Mouse (Mus musculus) left cerebral cortex, postnatal 14 days (tissue): ENCODE data around the gene 2610507B11Rik. TPM values are rescaled to one million over a fixed set of nuclear protein-coding genes. Genes with fewer than 3 reads are reported as not detected.
A peak's percentile ranks its signal among the peaks of the same experiment; 100 is the strongest.

ENCODE experiments used
- DNase-seq, 2 experiments: peaks; one replicate each; pipeline ENCODE4 v3.0.0; 2021 to 2022; ENCODE audit warnings: low spot score in 2 of 2, mixed read lengths in 1 of 2
- intact Hi-C: fragments of 180-260 bp; cut with DNase I; formaldehyde crosslinking; loops from one replicate; pipeline ENCODE4 v1.15.1; 2025
- long read RNA-seq, 2 experiments: library from polyadenylated mRNA; stranded (forward); transcript quantifications; one replicate each; pipeline ENCODE4 v2.0.0; 2021
- total RNA-seq, 2 experiments: library from RNA; stranded (reverse); gene quantifications; 2 replicates each; pipeline ENCODE4 v1.2.3; 2021

The 2610507B11Rik gene
- total RNA-seq: 100 to 1,000 TPM; 171 to 187 TPM
- long read RNA-seq, experiment 1, full-length matches to known transcripts: 41 of 105 reads
- long read RNA-seq, experiment 1, partial matches to known transcripts: 59 of 105 reads
- long read RNA-seq, experiment 1, other reads (novel, unspliced or antisense): 5 of 105 reads
- long read RNA-seq, experiment 2, full-length matches to known transcripts: 35 of 96 reads
- long read RNA-seq, experiment 2, partial matches to known transcripts: 51 of 96 reads
- long read RNA-seq, experiment 2, other reads (novel, unspliced or antisense): 10 of 96 reads

DNA sequence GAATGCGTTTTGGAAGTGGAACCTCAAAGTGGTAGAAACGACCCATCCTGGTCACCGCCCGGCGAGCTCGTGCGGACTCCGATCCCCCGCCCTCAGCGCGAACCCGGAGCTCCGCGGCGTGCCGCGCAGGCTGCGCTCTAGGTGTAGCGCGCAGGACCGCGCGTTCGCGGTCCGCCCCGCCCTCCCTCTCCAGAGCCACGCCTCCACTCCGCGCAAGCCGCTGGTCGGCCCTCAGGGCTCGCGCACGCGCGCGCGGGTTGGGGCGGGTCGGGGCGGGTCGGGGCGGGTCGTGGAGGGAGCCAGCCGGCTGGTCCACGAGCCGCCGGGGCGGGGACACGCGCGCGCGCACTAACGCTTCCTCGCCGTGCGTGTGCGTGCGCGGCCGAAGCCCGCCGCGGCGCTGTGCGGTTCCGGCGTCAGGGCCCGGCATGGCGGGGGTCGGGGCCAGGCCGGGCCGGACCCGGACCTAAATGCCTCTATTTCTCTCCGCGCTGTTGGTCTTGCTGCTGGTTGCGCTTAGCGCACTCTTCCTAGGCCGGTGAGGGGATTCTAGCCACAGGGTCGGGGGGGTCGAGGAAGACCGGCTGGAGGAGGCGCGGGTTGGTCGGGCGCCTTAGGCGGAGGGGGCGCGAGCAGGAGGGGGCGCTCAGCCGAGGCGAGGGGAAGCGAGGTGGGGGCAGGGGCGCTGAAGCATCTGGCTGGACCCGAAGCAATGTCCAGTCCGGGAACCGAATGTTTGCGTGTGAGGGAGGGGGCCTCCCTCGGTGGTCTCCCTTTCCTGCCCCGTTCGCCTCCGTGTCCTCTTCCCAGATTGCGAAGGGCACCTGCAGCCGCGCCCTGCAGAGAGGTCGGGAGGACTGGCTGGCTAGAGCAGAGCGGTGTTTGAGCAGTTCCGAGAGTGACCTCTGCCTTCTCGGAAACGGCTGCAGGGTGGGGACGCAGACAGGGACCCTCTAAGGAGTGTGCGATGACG, at the start of gene 2610507B11Rik:
2610507B11Rik (plus strand) TSS at position 373 of the 973 bp plus-strand sequence.
- intact Hi-C loops: loop anchor here (5.0 kb wide), 2 partner anchors 66 to 81 kb away; partner anchors contain the start of genes Pigs and Unc119
- peak; percentile 88 to 89 for DNase-seq

DNA sequence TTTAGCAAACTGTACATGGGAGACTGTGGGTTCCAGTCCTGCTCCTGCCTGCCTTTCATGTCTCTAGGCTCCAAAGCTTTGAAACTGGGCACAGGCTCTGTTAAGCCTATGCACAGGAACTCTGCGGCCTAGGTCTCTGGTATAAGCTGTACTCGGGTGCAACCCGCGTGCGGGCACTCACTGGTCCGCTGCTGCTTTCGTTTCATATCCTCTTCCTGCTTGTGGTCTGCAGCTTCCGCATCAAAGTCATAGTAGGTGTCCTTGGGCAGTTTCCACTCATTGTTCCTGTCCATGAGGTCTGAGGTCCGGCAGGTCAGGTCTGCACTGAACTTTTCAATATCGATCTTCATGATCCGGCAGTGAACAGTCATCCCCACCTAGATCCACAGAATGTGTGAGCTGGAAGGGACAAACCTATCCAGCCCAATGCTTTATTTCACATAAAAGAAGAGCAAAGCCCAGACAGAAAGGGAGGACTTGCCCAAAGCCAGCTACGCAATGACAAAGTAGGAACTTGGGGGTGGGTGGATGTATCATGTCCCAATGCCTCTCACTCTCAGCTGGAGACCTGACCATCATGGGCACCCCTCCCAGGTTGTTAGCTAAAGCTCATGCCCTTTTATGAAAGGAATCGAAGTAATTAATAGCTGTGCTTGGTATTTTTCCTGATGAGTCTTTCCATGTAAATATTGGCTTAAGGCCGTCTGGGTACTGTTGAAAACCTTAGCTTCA, 48.3 kb upstream of the 2610507B11Rik start:
- DNase-seq: no peak

DNA sequence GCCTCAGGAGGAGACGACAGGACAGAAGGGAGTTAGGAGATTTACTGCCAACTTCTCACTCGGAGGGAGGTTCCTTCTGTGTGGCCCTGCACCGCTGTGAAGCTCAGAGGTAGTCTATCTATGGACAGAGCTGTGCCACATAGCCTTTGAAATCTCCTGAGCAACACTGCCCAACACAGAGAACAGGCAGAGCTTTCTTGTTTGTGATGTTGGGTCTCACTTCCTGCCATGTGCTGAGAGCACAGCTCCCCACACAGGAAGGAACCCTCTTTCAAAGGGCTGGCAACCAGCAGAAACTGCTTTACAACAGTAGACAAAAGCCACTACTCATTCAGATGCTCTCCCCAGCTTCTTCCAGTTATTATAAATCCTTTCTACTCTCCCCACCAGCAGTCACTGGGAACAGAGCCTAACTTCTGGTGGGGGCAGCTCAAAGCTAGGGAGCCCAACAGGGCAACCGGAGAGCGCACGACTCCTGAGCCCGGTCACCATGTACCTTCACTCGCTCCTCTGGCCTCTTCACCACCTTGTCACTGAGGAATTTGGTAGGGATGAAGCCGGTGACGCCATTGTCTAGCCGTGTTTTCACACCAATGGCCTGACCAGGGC, 45.7 kb upstream of the 2610507B11Rik start:
- intact Hi-C loops: no loop called here

More for the DNA sequence above, 48.3 kb upstream of the 2610507B11Rik start:
- intact Hi-C loops: loop anchor here (5.0 kb wide), 1 partner anchor 69 kb away; no protein-coding TSS in a partner anchor

DNA sequence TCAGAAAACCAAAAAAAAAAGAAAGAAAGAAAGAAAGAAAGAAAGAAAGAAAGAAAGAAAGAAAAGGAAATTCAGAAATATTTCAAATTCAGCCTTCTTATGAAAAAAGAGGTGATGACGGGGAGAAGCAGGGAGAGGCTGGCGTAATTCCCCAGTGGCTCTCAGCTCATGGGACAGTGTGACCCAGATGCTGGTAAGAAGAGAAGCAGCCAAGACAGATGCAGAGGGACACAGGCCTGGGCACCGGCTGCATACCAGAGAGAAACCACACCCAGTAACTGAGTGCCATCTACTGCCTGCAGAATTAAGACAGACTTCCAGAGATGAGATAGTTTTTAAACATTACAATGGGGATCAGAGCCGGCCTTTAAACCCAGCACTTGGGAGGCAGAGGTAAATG, 38.0 kb upstream of the 2610507B11Rik start:
- intact Hi-C loops: loop anchor here (5.0 kb wide), 1 partner anchor 54 kb away; no protein-coding TSS in a partner anchor

More for the DNA sequence above, 45.7 kb upstream of the 2610507B11Rik start:
- DNase-seq: peak in 1 of 2 experiments; percentile 55

DNA sequence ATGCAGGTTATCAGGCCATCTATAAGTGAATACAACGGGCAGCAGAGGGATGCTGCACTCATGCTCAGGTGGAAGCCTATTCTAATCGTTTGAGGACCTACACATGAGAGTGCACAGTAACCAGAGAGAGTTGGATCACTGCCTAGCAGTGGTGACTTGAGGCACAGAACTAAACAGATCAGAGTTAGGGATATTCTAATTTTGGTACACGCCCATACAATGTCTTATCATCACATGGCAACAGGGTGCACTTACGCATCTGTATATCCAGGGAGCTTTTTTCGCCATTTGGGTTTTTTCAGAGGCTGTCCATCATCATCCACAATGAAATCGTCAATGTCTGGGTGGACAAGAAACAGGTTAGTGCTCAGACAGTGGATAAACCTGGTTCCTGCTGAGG, 30.0 kb upstream of the 2610507B11Rik start:
- no peak for DNase-seq
- intact Hi-C loops: loop anchor here (5.0 kb wide), 1 partner anchor 51 kb away; no protein-coding TSS in a partner anchor

More for the DNA sequence above, 38.0 kb upstream of the 2610507B11Rik start:
- DNase-seq: no peak

DNA sequence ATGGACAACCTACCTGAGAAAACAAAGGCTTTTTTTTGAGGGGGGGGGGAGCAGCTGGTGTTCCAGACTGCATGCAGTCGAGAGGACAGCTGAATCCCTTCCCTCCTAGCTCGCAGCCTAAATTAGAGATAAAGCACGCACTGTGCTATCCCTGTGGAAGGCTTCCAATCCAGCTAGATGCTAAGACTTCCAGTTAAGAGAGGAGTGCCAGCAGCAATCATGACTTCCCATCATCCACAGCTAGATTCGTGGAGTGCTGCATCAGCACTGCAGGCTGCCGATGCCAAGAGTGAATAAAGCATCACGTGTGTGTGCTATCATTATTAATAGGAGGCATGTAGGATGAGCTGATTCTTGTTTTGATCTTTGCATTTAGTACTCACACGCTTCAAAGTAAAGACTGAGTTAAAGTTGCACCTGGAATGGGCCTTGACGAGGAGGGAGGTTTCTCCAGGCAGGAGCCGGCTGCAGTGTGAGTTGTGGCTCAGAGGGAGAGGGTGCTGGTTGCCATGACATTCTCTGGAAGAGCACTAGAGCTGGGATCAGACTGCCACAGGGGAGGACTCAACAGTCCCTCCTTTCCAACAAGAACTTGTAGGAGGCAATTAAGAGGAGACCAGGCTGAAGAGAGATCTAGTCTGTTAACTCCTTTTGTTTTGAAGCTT, 21.2 kb upstream of the 2610507B11Rik start:
- intact Hi-C loops: no loop called here
- peak; percentile 67 to 85 for DNase-seq

DNA sequence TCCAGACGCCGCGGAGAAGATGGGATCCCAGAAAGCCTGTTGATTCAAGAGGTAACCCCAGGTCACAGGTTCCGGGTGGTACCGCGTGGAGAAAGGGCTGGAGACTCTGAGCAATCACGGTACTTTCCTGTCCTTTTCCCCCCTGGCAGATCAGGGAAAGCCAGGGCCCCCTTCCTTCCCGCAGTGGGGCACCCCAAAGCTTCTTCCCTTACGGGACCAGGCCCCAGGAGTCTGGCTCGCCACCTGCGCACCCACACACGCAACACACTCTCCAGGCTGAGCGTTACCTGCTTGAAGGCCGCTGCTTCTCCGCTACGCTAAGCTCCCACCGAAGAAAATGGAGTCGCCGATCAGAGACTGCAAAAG, 16.3 kb upstream of the 2610507B11Rik start:
- no peak for DNase-seq
- intact Hi-C loops: no loop called here

DNA sequence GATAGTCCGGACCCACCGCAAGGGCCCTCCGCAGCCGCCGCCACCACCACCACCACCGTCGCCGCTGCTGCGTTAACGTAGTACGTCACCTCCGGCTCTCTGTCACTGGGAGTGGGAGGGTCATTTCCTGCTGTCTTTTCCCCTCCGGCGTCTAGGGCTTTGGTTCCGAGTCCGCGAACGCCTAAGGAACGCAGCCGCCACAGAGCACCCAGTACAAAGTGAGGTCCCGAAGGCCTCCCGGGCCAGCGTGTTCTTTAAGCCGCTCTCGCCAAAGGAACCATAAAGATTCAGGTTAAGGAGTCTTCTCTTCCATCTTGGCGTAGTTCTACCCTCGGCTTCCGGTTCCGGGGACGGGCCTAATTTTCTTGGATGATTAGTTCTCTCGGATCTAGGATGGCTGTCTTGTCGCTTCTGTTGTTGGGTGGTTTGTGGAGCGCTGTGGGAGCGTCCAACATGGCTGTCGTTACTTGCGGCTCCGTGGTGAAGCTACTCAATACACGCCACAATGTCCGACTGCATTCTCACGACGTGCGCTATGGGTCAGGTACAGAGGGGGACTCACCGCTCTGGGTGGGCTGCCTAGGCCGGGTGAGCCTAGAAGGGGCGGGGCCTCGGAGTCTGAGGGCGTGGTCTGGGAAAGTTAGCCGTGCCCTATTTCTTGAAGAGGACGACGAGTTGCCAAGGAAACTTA, 15.8 kb upstream of the 2610507B11Rik start, which contains the start of the genes Sdf2 and Supt6:
Sdf2 (plus strand) TSS at position 120 of the 691 bp plus-strand sequence.
Supt6 (minus strand) TSS at position 361 of the 691 bp plus-strand sequence.
- intact Hi-C loops: no loop called here
- DNase-seq: peak; percentile 84

DNA sequence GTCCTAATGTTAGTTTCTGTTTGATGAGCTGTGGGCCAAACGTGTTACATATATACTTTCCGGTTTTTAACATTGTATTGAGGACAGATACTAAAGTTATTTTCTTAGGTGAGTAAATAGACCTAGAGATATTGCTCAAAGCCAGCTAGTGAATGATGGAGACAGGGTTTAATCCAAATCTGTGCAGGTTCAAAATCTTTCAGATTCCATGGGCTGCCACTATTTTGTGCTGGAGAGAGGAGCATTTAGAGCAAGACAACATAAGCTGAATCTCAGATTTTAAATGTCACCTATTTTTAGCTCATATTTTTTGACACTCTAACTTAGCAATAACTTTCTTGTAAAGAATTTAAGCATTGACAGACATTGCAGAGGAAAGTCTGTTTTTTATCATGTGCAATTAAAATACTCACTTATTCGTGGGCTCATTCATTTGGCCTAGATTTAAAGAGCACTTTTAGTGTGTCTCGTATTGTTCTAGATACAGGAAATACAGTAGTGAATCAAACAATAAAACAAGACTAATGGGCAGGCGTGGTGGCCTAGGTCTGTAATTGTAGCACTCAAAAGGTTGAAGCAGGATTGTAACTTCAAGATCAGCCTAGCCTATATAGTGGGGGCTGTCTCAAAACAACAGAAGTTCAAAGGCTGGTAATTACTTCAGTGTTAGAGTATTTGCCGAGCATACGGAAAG, 15.1 kb upstream of the 2610507B11Rik start:
- intact Hi-C loops: no loop called here
- DNase-seq: no peak

DNA sequence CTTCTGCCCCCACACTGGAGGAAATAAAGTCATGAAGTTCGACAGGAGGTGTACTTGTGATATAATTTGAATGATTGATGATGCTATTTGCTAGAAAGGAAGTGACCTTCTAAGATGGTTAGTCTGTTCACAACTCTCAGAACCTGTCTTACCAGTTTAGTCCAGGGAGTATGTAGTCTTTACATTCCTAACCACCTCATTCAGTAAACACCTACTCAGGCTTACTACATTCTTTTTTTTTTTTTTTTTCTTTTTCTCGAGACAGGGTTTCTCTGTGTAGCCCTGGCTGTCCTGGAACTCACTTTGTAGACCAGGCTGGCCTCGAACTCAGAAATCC, 14.6 kb upstream of the 2610507B11Rik start:
- no peak for DNase-seq
- intact Hi-C loops: no loop called here

DNA sequence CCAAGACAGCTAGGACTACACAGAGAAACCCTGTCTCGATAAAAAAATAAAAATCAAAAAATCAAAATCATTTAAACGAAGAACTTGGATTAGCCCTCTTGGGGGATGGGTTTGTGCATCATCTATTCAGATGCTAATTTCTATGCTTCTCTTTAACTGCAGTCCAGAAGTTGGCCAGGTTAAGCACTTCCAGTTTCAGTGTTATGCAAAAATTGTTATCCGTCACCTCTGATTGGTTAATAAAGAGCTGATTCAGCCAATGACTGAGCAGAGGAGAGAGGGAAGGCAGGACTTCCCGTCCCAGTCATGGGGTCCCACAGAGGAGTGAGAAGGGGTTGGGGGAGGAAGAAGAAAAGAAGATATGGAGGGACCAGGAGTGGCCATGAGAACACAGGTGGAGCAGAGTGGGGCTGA, 13.8 kb upstream of the 2610507B11Rik start:
- DNase-seq: no peak
- intact Hi-C loops: no loop called here

DNA sequence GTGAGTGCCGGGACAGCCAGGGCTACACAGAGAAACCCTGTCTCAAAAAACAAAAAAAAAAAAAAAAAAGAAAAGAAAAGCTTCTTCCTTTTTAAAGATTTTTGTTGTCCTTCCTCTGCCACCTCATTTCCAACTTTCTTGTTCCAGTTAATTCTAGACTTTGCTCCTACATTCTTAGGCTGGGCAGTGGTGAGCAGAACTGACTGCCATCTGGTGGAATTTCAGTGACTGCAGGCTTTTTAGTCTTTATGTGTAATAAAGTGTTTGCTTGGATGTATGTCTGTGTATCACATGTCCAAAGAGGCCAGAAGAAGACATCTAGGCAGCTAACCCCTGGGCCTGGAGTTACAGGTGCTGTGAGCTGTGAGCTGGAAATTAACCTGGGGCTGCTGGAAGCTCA, 4.9 kb upstream of the 2610507B11Rik start:
- intact Hi-C loops: no loop called here
- peak; percentile 19 to 30 for DNase-seq

DNA sequence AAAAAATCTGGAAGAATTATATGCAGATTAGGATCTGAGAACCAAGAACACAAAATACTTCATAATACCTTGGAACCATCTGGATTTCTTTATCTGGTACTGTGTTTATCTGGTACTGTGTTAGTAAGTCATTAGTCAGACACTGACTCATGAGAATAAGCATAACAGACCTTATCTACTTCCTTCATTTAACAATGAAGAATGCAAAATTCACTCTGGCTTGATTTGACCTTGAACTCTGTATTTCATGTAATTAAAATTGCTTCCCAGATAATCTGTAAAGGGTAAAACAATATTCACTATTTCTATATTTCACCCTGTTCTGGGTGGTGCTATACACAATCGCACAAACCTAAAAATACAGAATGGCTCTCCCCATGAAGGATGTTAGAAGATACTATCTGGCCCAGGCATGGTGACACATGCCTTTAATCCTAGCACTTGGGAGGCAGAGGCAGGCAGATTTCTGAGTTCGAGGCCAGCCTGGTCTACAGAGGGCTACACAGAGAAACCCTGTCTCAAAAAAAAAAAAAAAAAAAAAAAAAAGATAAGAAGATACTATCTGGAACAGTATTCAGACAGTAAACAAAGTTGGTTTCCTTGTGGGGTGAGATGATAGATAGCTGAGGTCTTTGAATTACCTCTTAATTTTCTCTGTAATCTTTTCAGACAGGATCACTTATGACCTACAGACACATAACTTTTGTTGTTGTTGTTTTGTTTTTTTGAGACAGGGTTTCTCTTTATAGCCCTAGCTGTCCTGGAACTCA, 878 bp upstream of the 2610507B11Rik start:
- DNase-seq: no peak
- intact Hi-C loops: loop anchor here (5.0 kb wide), 2 partner anchors 67 to 82 kb away; partner anchors contain the start of genes Pigs and Unc119

DNA sequence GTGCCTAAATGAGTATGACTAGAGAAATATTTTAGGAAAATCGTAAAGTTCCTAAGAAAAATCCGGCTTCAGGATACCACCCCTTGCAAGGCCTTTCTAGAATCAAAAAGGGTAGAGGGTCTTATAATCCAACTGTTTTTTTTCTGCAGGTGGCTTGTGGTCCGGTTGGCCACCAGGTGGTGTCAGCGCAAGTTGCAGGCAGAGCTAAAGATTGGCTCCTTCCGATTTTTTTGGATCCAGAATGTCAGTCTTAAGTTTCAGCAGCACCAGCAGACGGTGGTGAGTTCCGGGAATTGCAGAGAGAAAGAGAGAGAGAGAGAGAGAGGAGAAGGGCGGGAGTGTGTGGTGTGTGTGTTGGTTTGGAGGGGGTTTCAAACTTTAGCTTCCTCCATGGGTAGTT, 998 bp downstream of the 2610507B11Rik start:
- DNase-seq: peak; percentile 49 to 77
- intact Hi-C loops: loop anchor here (5.0 kb wide), 2 partner anchors 65 to 80 kb away; partner anchors contain the start of genes Pigs and Unc119

DNA sequence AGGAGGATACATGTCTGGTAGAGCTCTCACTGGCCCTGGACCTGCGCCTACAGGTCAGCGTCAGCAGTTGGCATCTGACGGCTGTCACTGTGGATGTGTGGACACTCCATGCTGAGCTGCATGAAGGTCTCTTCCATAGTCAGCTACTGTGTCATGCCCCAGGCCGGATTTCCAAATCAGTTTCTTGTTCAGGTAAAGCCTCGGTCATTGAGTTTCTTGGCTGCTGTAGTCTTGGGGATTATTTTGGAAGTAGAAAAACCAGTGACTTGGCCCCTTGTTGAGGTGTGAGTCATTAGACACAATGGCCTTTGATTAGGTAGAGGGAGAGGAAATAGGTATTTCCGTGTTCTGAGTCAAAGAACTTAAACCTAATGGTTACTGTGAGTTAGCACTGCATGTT, 4.0 kb downstream of the 2610507B11Rik start:
- intact Hi-C loops: no loop called here

DNA sequence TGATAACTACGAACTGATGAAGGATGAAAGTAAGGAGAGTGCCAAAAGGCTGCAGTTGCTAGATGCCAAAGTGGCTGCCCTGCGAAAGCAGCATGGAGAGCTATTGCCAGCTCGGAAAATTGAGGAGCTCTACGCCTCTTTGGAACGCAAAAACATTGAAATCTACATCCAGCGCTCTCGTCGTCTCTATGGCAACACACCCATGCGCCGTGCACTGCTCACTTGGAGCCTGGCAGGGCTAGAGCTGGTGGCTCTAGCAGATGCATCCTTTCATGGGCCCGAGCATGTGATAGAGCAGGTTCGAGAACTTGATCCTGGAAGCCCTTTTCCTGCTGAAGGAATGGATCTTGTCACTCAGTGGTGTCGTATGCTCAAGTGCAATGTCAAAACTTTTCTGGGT, 10.4 kb downstream of the 2610507B11Rik start:
- DNase-seq: peak; percentile 41 to 59
- intact Hi-C loops: no loop called here

More for the DNA sequence above, 4.0 kb downstream of the 2610507B11Rik start:
- no peak for DNase-seq
